Mouse (Mus musculus) c-Kit-positive CD71-negative TER-119-negative erythroid progenitor cells, embryonic 14.5 days (primary cell): ENCODE measurements around the gene Fam126a.

Source experiments
- DNase-seq: peaks from one replicate; pipeline ENCODE4 v3.0.0-alpha.2; 2013; ENCODE audit warnings: low read depth

Gene Fam126a

DNA sequence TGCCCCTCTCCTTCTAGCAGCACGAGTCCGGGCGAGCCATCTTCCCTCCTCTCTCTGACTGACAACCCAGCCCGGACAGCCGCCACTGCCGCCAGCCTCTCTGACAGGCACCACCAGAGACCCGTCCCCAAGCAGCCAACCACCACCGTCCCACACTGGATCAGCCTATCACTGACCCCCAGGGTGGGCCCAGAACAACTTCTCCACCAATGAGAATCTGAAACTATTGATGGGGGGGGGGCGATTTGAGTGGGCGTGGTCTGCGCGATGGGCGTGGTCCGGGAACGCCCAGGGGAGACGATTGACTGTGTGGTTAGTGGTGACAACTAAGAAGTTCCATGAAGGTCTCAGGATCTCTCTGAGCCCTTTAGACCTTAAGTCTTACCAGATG lies at the start of gene Fam126a:
Gene Fam126a (minus strand): TSS at position 112 of the 391 bp plus-strand sequence.
- DNase-seq = peak; percentile 86

DNA sequence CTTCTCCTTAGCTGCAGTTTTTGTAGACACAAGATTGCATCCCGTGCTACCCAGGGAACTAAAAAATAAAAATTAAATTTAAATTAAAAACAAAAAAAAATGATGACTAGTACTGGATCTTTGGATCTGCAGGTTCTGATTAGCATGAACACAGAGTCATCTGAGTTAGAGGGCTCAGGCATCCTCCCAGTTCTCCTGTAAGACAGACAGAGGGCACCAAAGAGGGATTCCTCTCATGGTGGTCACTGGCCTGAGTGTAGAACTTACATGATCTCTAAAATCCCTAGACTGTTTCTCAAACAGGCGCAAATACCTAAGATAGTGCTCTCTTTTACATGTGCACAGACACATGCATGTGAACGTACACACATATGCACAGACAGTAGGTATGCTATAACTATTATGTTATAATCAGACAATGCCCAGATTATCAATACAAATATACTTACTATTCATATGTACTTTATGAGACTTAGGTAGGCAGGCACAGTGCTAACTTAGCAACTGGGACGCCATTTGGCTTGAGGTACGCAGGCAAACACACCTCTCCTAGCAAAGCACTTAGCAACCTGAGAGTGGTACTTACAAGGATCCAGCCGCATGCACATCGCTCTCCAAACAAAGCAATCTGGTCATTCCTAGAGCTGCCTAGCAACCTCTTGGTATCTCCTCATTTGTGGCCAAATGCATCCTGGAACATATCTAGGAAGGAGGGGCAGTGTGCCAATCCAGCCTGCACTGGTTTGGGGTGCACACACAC lies 48.1 kb upstream of the Fam126a start:
- no peak for DNase-seq

DNA sequence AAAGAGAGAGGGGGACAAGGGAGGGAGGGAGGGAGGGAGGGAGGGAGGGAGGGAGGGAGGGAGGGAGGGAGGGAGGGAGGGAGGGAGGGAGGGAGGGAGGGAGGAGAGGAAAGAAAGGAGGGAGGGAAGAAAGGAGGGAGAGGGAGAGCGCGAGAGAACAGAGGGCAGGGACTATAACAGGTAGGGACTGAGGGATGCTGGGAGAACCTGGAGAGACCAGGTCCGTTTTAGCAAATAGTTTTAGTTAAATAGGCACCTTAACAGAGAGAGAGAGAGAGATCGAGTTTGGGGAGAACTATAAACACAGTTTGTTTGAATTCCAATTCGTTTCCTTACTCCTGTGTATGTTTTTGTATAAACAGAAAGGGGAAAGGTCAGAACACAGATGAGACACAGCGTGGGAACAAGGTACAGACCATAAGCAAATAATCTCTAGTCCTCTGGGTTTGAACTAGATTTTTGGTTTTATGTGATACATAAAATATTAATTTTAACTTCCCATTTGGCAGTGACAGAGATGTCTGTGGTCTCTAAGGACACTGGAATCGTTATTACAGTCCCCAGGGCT lies 47.3 kb upstream of the Fam126a start:
- no peak for DNase-seq

GRCm38 (mm10) chr5:24076986-24077718 lies 46.7 kb upstream of the Fam126a start:
- peak; percentile 44 for DNase-seq

- DNase-seq = no peak
Observed at GRCm38 (mm10) chr5:24072031-24072430, 41.5 kb upstream of the Fam126a start.

DNA sequence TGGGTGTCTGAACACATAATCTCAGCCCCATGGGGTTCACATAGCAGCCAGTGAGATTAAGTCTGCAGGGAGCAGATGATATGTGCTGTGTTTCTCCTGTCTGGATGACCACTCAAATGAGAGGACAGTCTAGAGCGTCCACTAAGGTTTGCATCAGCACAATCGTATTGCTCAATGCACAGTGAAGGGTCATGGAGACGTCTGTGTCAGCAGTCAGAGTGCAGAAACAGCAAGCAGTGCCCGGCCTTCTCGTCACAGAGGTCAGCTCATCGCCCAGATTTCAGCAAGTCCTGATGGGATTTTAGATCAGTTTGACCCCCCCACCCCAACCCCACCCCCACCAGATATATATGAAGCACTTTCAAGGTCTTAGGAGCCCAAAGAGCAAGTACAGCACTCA lies 38.5 kb upstream of the Fam126a start:
- DNase-seq = no peak

GRCm38 (mm10) chr5:24063545-24063944 lies 33.1 kb upstream of the Fam126a start:
- no peak for DNase-seq

DNA sequence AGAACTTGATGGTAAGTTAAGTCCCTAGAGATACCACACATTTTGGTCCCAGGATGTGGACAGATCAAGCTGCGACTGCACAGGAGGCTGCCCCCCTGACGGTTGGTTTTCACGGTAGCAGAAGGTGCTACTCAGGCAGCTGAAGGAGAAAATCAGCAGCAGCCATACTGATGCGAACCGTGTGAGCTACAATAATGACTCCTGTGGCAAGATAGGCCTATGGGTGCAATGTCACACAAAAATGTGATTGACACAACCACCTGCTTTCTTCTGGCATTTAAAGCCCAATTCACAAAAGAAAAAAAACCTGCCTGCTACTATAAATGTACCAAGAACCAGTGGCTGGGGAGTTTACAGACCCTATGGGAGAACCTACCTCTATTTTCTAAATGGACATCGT lies 32.5 kb upstream of the Fam126a start:
- no peak for DNase-seq

DNA sequence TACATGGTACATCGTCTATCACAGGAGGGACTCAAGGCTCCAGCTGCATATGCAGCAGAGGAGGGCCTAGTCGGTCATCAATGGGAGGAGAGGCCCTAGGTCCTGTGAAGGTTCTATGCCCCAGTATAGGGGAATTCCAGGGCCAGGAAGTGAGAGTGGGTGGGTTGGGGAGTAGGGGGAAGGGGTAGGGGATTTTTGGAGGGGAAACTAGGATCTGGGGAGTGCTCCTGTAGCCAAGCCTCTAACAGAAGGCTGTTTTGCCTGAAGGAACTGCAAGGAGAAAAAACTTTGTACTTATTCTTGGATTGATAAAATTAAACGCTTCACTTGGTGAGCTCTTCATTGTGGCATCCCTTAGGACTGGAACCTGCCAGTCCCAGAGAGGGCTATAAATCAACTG lies 30.5 kb upstream of the Fam126a start:
- DNase-seq = no peak

DNA sequence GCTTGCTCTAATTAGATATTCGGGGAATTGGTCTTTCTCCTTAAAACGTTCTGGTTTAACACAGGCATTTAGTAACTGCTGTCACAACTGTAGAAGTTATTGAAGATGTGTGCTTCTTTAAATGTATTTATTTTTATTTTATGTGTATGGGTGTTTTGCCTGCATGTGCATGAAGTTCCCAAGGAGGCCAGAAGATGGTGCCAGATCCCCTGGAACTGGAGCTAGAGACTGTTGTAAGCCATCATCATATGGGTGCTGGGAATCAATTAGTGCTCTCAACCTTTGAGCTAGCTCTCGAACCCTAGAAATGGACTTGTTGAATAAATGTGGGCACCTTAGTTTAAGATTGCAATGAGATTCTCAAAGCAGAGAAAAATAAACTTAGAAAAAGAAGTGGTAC lies 27.1 kb upstream of the Fam126a start:
- no peak for DNase-seq

GRCm38 (mm10) chr5:24056865-24057264 lies 26.4 kb upstream of the Fam126a start:
- DNase-seq = no peak

DNA sequence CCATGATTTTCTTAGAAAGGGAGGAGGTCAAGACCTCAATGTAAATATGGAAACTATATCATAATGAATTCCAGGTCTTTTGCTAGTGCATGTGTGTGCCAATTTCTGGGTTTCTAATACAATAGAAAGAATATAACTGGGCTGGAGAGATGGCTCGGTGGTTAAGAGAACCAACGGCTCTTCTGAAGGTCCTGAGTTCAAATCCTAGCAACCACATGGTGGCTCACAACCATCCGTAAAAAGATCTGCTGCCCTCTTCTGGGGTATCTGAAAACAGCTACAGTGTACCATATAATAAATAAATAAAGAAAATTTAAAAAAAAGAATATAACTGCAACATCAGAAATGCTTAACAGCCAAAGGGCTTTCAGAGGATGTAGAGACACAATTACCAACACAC lies 23.9 kb upstream of the Fam126a start:
- no peak for DNase-seq

GRCm38 (mm10) chr5:24053245-24054190 lies 23.0 kb upstream of the Fam126a start:
- no peak for DNase-seq

- DNase-seq = no peak
Observed at GRCm38 (mm10) chr5:24051755-24052675, 21.5 kb upstream of the Fam126a start.

DNA sequence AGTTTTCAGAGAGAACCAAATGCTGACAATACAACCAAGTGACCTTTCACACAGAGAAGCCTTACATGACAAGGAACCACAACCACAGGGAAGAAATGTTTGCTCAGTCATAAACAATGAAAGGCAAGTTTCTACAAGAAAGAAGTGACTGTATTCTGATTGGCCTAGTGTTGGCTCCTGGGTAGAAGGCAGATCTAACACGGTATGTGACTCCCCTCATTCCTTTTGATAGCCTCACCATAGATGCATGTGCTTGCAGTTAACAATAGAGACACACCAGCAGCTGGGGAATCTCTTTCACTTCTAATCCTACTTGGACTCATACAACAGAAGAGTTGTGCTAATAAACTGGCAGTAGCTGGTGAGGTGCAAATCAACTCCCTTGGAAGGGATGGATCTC lies 17.3 kb upstream of the Fam126a start:
- no peak for DNase-seq

DNA sequence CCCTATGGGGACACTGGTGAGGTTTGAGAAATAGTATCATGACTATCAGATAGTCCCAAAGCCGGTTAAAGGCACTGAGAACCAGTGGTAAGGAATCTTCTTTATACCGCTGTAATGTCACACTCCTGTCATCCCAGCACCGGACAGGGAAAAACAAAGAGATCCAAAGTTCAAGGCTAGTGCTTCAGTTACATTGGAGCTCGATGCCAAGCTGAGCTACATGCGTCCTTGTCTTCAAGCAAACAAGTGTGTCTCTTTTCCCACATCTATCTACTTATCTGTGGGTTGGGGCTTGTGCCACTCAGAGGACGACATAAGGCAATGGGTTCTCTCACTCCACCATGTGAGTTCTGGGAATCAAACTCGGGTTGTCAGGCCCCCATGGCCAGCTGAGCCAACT lies 16.5 kb upstream of the Fam126a start:
- DNase-seq = no peak

- DNase-seq = no peak
Observed at GRCm38 (mm10) chr5:24045998-24046631, 15.6 kb upstream of the Fam126a start.

GRCm38 (mm10) chr5:24044387-24044786 lies 13.9 kb upstream of the Fam126a start:
- DNase-seq = no peak

DNA sequence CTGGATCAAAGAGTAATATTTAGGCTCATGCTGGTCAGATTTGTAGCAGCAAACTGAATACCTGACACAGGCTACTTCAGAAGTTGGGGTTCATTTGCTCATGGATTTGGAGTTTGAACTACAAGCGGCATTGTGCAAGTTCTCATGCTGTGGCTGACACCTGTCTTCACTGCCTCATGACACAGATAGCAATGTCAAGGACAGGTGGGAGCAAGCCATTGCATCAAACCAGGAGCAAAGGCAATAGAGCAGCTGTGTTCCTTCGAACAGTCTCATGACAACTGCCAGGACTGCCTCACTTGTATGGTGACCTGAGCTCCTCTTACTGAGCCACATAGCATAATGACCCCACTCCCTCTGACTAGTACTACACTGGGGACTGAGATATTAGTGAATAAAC lies 12.9 kb upstream of the Fam126a start:
- DNase-seq = no peak

GRCm38 (mm10) chr5:24041341-24041852 lies 10.9 kb upstream of the Fam126a start:
- DNase-seq = no peak
